Mouse (Mus musculus): ENCODE measurements at regions not wholly inside any gene's neighbourhood (a gene's known extent, or its start where the extent isn't known, plus 50 kb on each side); places are given as distances from the start of the nearest gene placed in this dataset.

GRCm38 (mm10) chr14:46277832-46278611 lies 101.2 kb upstream of the Gm15217 start:
- H3K9ac ChIP-seq, result no peak overlapping the region
- H3K27me3 ChIP-seq, result no peaks in the 10 kb centered on the region
- H3K4me1 ChIP-seq, result no peaks in the 10 kb centered on the region
- WGBS, result 90% methylated on average over 9 of the region's 9 CpGs
- no peak overlapping the region for H3K4me2 ChIP-seq (replicated peaks)
- no peak overlapping the region for H3K4me3 ChIP-seq
- no peak overlapping the region for H3K27ac ChIP-seq
- no peak for ATAC-seq (ENCODE audit: insufficient number of reproducible peaks, insufficient read depth, low FRiP score, low TSS enrichment)
- H3K9me3 ChIP-seq, result no peaks in the 10 kb centered on the region
- H3K36me3 ChIP-seq, result no peaks in the 10 kb centered on the region

GRCm38 (mm10) chr14:46292398-46292797 lies 86.8 kb upstream of the Gm15217 start:
- ATAC-seq (ENCODE audit: insufficient number of reproducible peaks, insufficient read depth, low FRiP score, low TSS enrichment), result no peak
- Histone ChIP-seq H3K4me3 (no peak overlapping the region), H3K4me2 (replicated peaks) (no peak overlapping the region), H3K27me3 (no peaks in the 10 kb centered on the region), H3K27ac (no peak overlapping the region), H3K9me3 (0 out of 2 replicates have a peak, but pooled peaks cover 2% of the 10 kb centered on the region), H3K4me1 (peaks cover 3% of the 10 kb centered on the region; the same call in 1 of the 2 replicates), H3K36me3 (no peaks in the 10 kb centered on the region), H3K9ac (no peak overlapping the region)
- WGBS, result 64% methylated on average over 2 of the region's 2 CpGs

GRCm38 (mm10) chr14:46296275-46296674 lies 82.9 kb upstream of the Gm15217 start:
- Histone ChIP-seq H3K4me1 (peaks cover 3% of the 10 kb centered on the region; the same call in 1 of the 2 replicates), H3K36me3 (no peaks in the 10 kb centered on the region), H3K4me2 (replicated peaks) (no peak overlapping the region), H3K27me3 (no peaks in the 10 kb centered on the region), H3K9ac (no peak overlapping the region), H3K4me3 (no peak overlapping the region), H3K9me3 (0 out of 2 replicates have a peak, but pooled peaks cover 2% of the 10 kb centered on the region), H3K27ac (no peak overlapping the region)
- ATAC-seq (ENCODE audit: insufficient number of reproducible peaks, insufficient read depth, low FRiP score, low TSS enrichment), result no peak

GRCm38 (mm10) chr14:46300546-46300945 lies 78.7 kb upstream of the Gm15217 start:
- no peak for ATAC-seq (ENCODE audit: insufficient number of reproducible peaks, insufficient read depth, low FRiP score, low TSS enrichment)
- 42% methylated on average over 1 of the region's 1 CpGs for WGBS
- Histone ChIP-seq H3K27ac (no peak overlapping the region), H3K4me2 (replicated peaks) (no peak overlapping the region), H3K4me3 (no peak overlapping the region), H3K4me1 (no peaks in the 10 kb centered on the region), H3K36me3 (no peaks in the 10 kb centered on the region), H3K9ac (no peak overlapping the region), H3K9me3 (no peaks in the 10 kb centered on the region), H3K27me3 (no peaks in the 10 kb centered on the region)

GRCm38 (mm10) chr14:46302601-46303000 lies 76.6 kb upstream of the Gm15217 start:
- no peaks in the 10 kb centered on the region for H3K4me1 ChIP-seq
- no peak overlapping the region for H3K4me3 ChIP-seq
- WGBS, result 83% methylated on average over 2 of the region's 2 CpGs
- ATAC-seq (ENCODE audit: insufficient number of reproducible peaks, insufficient read depth, low FRiP score, low TSS enrichment), result no peak
- no peaks in the 10 kb centered on the region for H3K27me3 ChIP-seq
- no peak overlapping the region for H3K27ac ChIP-seq
- H3K9ac ChIP-seq, result no peak overlapping the region
- no peaks in the 10 kb centered on the region for H3K36me3 ChIP-seq
- no peak overlapping the region for H3K4me2 ChIP-seq (replicated peaks)
- H3K9me3 ChIP-seq, result no peaks in the 10 kb centered on the region

- H3K9me3 ChIP-seq, result no peaks in the 10 kb centered on the region
- no peak overlapping the region for H3K9ac ChIP-seq
- H3K27me3 ChIP-seq, result no peaks in the 10 kb centered on the region
- H3K4me1 ChIP-seq, result no peaks in the 10 kb centered on the region
- H3K27ac ChIP-seq, result no peak overlapping the region
- WGBS, result 82% methylated on average over 4 of the region's 4 CpGs
- no peak for ATAC-seq (ENCODE audit: insufficient number of reproducible peaks, insufficient read depth, low FRiP score, low TSS enrichment)
- no peak overlapping the region for H3K4me3 ChIP-seq
- H3K36me3 ChIP-seq, result no peaks in the 10 kb centered on the region
- H3K4me2 ChIP-seq (replicated peaks), result no peak overlapping the region
Measured at GRCm38 (mm10) chr14:46305267-46305666, 73.9 kb upstream of the Gm15217 start.

GRCm38 (mm10) chr14:46313064-46313463 lies 66.2 kb upstream of the Gm15217 start:
- H3K27ac ChIP-seq, result no peak overlapping the region
- no peaks in the 10 kb centered on the region for H3K27me3 ChIP-seq
- H3K9me3 ChIP-seq, result no peaks in the 10 kb centered on the region
- H3K4me1 ChIP-seq, result no peaks in the 10 kb centered on the region
- no peak overlapping the region for H3K4me2 ChIP-seq (replicated peaks)
- no peak for ATAC-seq (ENCODE audit: insufficient number of reproducible peaks, insufficient read depth, low FRiP score, low TSS enrichment)
- H3K36me3 ChIP-seq, result no peaks in the 10 kb centered on the region
- 84% methylated on average over 4 of the region's 4 CpGs for WGBS
- H3K4me3 ChIP-seq, result no peak overlapping the region
- no peak overlapping the region for H3K9ac ChIP-seq

- H3K9me3 ChIP-seq, result no peaks in the 10 kb centered on the region
- ATAC-seq (ENCODE audit: insufficient number of reproducible peaks, insufficient read depth, low FRiP score, low TSS enrichment), result no peak
- no peaks in the 10 kb centered on the region for H3K4me1 ChIP-seq
- H3K9ac ChIP-seq, result no peak overlapping the region
- WGBS, result 88% methylated on average over 5 of the region's 5 CpGs
- no peak overlapping the region for H3K4me3 ChIP-seq
- H3K36me3 ChIP-seq, result no peaks in the 10 kb centered on the region
- H3K4me2 ChIP-seq (replicated peaks), result no peak overlapping the region
- no peaks in the 10 kb centered on the region for H3K27me3 ChIP-seq
- no peak overlapping the region for H3K27ac ChIP-seq
Measured at GRCm38 (mm10) chr14:46316521-46316920, 62.7 kb upstream of the Gm15217 start.

GRCm38 (mm10) chr14:46317406-46318045 lies 61.7 kb upstream of the Gm15217 start:
- 65% methylated on average over 16 of the region's 16 CpGs for WGBS

GRCm38 (mm10) chr14:46328064-46328463 lies 51.1 kb upstream of the Gm15217 start:
- no peak for ATAC-seq (ENCODE audit: insufficient number of reproducible peaks, insufficient read depth, low FRiP score, low TSS enrichment)

More at GRCm38 (mm10) chr14:46317406-46318045, 61.7 kb upstream of the Gm15217 start:
- no peak for ATAC-seq (ENCODE audit: insufficient number of reproducible peaks, insufficient read depth, low FRiP score, low TSS enrichment)
- Histone ChIP-seq H3K4me1 (no peaks in the 10 kb centered on the region), H3K4me3 (no peak overlapping the region), H3K9ac (no peak overlapping the region), H3K27me3 (no peaks in the 10 kb centered on the region), H3K36me3 (no peaks in the 10 kb centered on the region), H3K9me3 (no peaks in the 10 kb centered on the region), H3K4me2 (replicated peaks) (no peak overlapping the region), H3K27ac (no peak overlapping the region)

More at GRCm38 (mm10) chr14:46328064-46328463, 51.1 kb upstream of the Gm15217 start:
- Histone ChIP-seq H3K4me1 (no peaks in the 10 kb centered on the region), H3K27me3 (no peaks in the 10 kb centered on the region), H3K9me3 (no peaks in the 10 kb centered on the region), H3K36me3 (no peaks in the 10 kb centered on the region), H3K4me3 (no peak overlapping the region), H3K9ac (no peak overlapping the region), H3K4me2 (replicated peaks) (no peak overlapping the region), H3K27ac (no peak overlapping the region)
- WGBS, result 12% methylated on average over 3 of the region's 3 CpGs

All from embryonic facial prominence, embryonic 12.5 days (tissue).